Mouse (Mus musculus): ENCODE results near the gene Rhcg. TPM values are rescaled to one million over a fixed set of nuclear protein-coding genes. Genes with fewer than 3 reads are reported as not detected.

The Rhcg gene
- polyA plus RNA-seq, 1 experiment from 2014 or later: 6.2 TPM

DNA sequence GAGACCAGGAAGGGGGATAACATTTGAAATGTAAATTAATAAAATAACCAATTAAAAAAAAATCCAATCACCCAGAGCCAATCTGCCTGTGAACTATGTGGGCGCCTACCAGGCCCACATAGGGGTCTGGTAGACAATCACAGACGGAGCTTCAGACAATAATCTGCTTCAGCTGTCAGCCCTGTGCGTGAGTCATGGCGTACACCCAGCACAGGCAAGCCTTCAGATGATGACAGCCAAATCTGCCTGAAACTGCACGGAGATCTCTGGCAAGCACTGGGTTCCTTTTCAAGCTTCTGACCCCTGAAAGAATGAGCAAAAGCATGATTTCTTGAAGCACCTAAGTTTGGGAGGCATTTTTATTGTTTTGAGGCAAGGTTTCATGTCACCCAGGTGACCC is 8.7 kb upstream of the Rhcg start:
- Histone ChIP-seq H3K36me3 (ENCODE audit: poor library complexity, severe bottlenecking) (no peaks in the 10 kb centered on the region), H3K4me3 (no peak overlapping the region), H3K9me3 (replicated peaks) (no peaks in the 10 kb centered on the region), H3K27me3 (no peaks in the 10 kb centered on the region), H3K9ac (no peak overlapping the region), H3K4me1 (no peaks in the 10 kb centered on the region), H3K4me2 (no peak overlapping the region), H3K27ac (no peak overlapping the region)
- ATAC-seq: no peak
- 79% methylated on average over 5 of the region's 5 CpGs for WGBS

GRCm38 (mm10) chr7:79623086-79623485 is 5.6 kb upstream of the Rhcg start:
- Histone ChIP-seq H3K4me3 (no peak overlapping the region), H3K27me3 (peaks cover 8% of the 10 kb centered on the region), H3K9ac (no peak overlapping the region), H3K4me2 (no peak overlapping the region), H3K9me3 (replicated peaks) (no peaks in the 10 kb centered on the region), H3K27ac (no peak overlapping the region), H3K36me3 (ENCODE audit: poor library complexity, severe bottlenecking) (no peaks in the 10 kb centered on the region), H3K4me1 (no peaks in the 10 kb centered on the region)
- 81% methylated on average over 8 of the region's 8 CpGs for WGBS
- ATAC-seq: no peak

DNA sequence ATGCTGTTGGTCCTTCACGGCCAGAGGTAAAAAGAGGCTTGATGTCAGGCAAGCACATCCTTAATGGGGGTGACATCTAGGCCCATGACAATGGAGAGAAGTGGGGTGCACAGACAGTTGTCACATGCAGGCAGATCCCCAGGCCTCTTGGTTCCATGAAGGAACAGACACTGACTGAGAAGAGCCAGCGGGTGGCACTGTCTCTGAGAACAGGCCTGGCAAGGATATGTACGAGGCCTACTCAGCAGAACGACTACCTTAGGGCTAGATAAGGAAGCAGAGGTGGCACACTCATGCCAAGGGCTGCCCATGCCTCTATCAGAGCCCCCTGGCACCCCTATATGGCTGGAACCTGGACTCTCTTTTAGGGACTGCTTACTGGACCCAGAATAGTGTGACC is 2.0 kb upstream of the Rhcg start:
- H3K4me3 ChIP-seq: no peak overlapping the region
- no peaks in the 10 kb centered on the region for H3K9me3 ChIP-seq (replicated peaks)
- no peak overlapping the region for H3K4me2 ChIP-seq
- WGBS: 69% methylated on average over 4 of the region's 4 CpGs
- peaks cover 39% of the 10 kb centered on the region for H3K27me3 ChIP-seq
- no peak overlapping the region for H3K27ac ChIP-seq
- no peaks in the 10 kb centered on the region for H3K36me3 ChIP-seq (ENCODE audit: poor library complexity, severe bottlenecking)
- peaks cover 7% of the 10 kb centered on the region for H3K4me1 ChIP-seq
- no peak overlapping the region for H3K9ac ChIP-seq
- ATAC-seq: no peak

DNA sequence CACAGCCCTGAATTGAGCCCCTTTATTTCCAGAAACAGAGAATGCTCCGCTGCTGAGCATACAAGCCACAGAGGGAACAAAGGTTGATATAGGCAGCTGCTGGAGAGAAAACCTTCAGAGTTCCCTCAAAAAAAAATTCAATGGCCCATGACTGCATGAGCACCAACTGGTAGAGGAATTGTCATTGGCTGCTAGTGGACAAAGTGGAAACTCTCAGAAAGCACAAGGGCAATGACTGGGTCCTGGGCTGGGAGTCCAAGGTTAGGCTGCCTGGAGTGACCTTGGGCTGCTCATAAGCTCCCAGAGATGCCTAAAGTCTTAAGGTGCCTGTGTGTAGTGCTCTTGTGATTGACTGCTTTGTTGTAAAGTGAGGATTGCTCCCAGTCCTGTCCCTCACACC is 1.5 kb downstream of the Rhcg start:
- Histone ChIP-seq H3K9me3 (replicated peaks) (no peaks in the 10 kb centered on the region), H3K4me1 (peaks cover 23% of the 10 kb centered on the region), H3K27ac (no peak overlapping the region), H3K4me3 (no peak overlapping the region), H3K36me3 (ENCODE audit: poor library complexity, severe bottlenecking) (no peaks in the 10 kb centered on the region), H3K27me3 (peaks cover 42% of the 10 kb centered on the region), H3K9ac (no peak overlapping the region), H3K4me2 (no peak overlapping the region)
- 26% methylated on average over 1 of the region's 1 CpGs for WGBS
- ATAC-seq: no peak

- H3K4me1 ChIP-seq: peaks cover 23% of the 10 kb centered on the region
- H3K9ac ChIP-seq: no peak overlapping the region
- peaks cover 42% of the 10 kb centered on the region for H3K27me3 ChIP-seq
- no peaks in the 10 kb centered on the region for H3K9me3 ChIP-seq (replicated peaks)
- no peak overlapping the region for H3K4me2 ChIP-seq
- H3K27ac ChIP-seq: no peak overlapping the region
- no peak overlapping the region for H3K4me3 ChIP-seq
- WGBS: 76% methylated on average over 4 of the region's 4 CpGs
- no peak for ATAC-seq
- H3K36me3 ChIP-seq (ENCODE audit: poor library complexity, severe bottlenecking): no peaks in the 10 kb centered on the region
These were observed 2.4 kb downstream of the Rhcg start for GRCm38 (mm10) chr7:79615008-79615407.

DNA sequence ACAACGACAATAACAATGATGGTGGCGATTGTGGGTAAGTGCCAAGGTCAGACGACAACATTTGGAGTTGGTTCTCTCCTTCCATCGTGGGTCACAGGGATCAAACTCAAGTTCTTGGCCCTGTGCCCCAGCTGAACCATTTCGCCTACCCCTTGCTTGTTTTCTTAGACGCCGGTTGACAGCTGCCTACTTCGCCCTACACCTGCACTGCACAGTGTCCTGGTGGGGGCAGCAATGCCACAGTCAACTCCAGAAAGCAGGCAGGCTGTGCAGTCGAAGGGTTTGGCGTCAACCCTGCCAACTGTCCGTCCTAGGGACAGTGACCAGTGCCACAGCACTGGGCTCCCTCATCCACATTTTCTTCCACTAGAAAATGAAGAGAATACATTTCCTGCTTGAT is 4.1 kb downstream of the Rhcg start:
- H3K36me3 ChIP-seq (ENCODE audit: poor library complexity, severe bottlenecking): no peaks in the 10 kb centered on the region
- ATAC-seq: no peak
- WGBS: 63% methylated on average over 11 of the region's 11 CpGs

DNA sequence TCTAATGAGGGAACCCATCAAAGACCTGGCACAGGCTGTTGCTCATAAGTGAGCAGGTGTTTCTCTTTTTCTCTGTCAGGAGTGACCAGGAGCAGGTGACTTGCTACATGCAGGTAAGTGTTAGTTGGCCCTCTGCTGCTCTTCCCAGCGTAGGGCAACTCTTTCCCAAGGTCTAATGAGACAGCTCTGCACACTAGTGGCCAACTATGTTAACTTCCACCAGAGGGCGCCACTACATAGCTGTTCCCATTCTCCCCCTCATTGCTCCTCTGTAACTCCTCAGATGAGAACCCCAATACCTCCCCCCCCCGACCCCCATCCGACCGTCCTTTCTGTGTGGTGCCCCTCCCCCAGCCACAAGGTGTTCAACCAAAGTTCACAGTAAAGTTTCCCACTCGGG is 4.7 kb downstream of the Rhcg start:
- H3K4me3 ChIP-seq: no peak overlapping the region
- H3K27ac ChIP-seq: no peak overlapping the region
- no peaks in the 10 kb centered on the region for H3K36me3 ChIP-seq (ENCODE audit: poor library complexity, severe bottlenecking)
- H3K4me2 ChIP-seq: no peak overlapping the region
- peaks cover 24% of the 10 kb centered on the region for H3K4me1 ChIP-seq
- H3K9ac ChIP-seq: no peak overlapping the region
- WGBS: 16% methylated on average over 6 of the region's 6 CpGs
- H3K9me3 ChIP-seq (replicated peaks): no peaks in the 10 kb centered on the region
- H3K27me3 ChIP-seq: peaks cover 36% of the 10 kb centered on the region
- ATAC-seq: peak; percentile 52

More for the DNA sequence above, 4.1 kb downstream of the Rhcg start:
- H3K4me3 ChIP-seq: no peak overlapping the region
- H3K9ac ChIP-seq: no peak overlapping the region
- no peaks in the 10 kb centered on the region for H3K9me3 ChIP-seq (replicated peaks)
- H3K4me1 ChIP-seq: peaks cover 23% of the 10 kb centered on the region
- H3K27ac ChIP-seq: no peak overlapping the region
- H3K4me2 ChIP-seq: no peak overlapping the region
- peaks cover 37% of the 10 kb centered on the region for H3K27me3 ChIP-seq

- Histone ChIP-seq H3K4me1 (peaks cover 26% of the 10 kb centered on the region), H3K9me3 (replicated peaks) (no peaks in the 10 kb centered on the region), H3K36me3 (ENCODE audit: poor library complexity, severe bottlenecking) (no peaks in the 10 kb centered on the region), H3K27ac (no peak overlapping the region), H3K27me3 (peaks cover 28% of the 10 kb centered on the region), H3K9ac (no peak overlapping the region), H3K4me2 (no peak overlapping the region), H3K4me3 (no peak overlapping the region)
- 66% methylated on average over 9 of the region's 9 CpGs for WGBS
- no peak for ATAC-seq
These were observed 5.6 kb downstream of the Rhcg start for GRCm38 (mm10) chr7:79611901-79612300.

- no peaks in the 10 kb centered on the region for H3K9me3 ChIP-seq (replicated peaks)
- H3K36me3 ChIP-seq (ENCODE audit: poor library complexity, severe bottlenecking): no peaks in the 10 kb centered on the region
- WGBS: under 1% methylated on average over 25 of the region's 25 CpGs
- peak overlapping the region; percentile 65 for H3K4me2 ChIP-seq
- peaks cover 5% of the 10 kb centered on the region; the same call in 1 of the 2 replicates for H3K27me3 ChIP-seq
- peak overlapping the region; percentile 53 for H3K9ac ChIP-seq
- peak; percentile 86 for ATAC-seq
- H3K4me1 ChIP-seq: peaks cover 22% of the 10 kb centered on the region
- H3K4me3 ChIP-seq: peak overlapping the region; percentile 35
- no peak overlapping the region for H3K27ac ChIP-seq
These were observed 10.1 kb downstream of the Rhcg start for GRCm38 (mm10) chr7:79607263-79607921.

- H3K4me2 ChIP-seq: peak overlapping the region; percentile 65
- H3K9ac ChIP-seq: no peak overlapping the region
- peaks cover 5% of the 10 kb centered on the region; the same call in 1 of the 2 replicates for H3K27me3 ChIP-seq
- peaks cover 16% of the 10 kb centered on the region; the same call in 1 of the 2 replicates for H3K4me1 ChIP-seq
- no peak overlapping the region for H3K27ac ChIP-seq
- WGBS: 27% methylated on average over 3 of the region's 3 CpGs
- no peaks in the 10 kb centered on the region for H3K36me3 ChIP-seq (ENCODE audit: poor library complexity, severe bottlenecking)
- peak; percentile 23; the same call in 1 of the 2 replicates for ATAC-seq
- peak overlapping the region; percentile 35; the same call in 1 of the 2 replicates for H3K4me3 ChIP-seq
- H3K9me3 ChIP-seq (replicated peaks): no peaks in the 10 kb centered on the region
These were observed 10.7 kb downstream of the Rhcg start for GRCm38 (mm10) chr7:79606766-79607165.

GRCm38 (mm10) chr7:79602006-79602405 is 15.5 kb downstream of the Rhcg start:
- H3K27me3 ChIP-seq: no peaks in the 10 kb centered on the region
- H3K4me3 ChIP-seq: no peak overlapping the region
- H3K9me3 ChIP-seq (replicated peaks): no peaks in the 10 kb centered on the region
- ATAC-seq: no peak
- no peak overlapping the region for H3K27ac ChIP-seq
- peaks cover 17% of the 10 kb centered on the region for H3K4me1 ChIP-seq
- no peaks in the 10 kb centered on the region for H3K36me3 ChIP-seq (ENCODE audit: poor library complexity, severe bottlenecking)
- no peak overlapping the region for H3K4me2 ChIP-seq
- H3K9ac ChIP-seq: no peak overlapping the region
- 73% methylated on average over 8 of the region's 8 CpGs for WGBS

- no peak overlapping the region for H3K4me2 ChIP-seq
- no peaks in the 10 kb centered on the region for H3K27me3 ChIP-seq
- H3K36me3 ChIP-seq (ENCODE audit: poor library complexity, severe bottlenecking): no peaks in the 10 kb centered on the region
- no peak overlapping the region for H3K27ac ChIP-seq
- H3K9ac ChIP-seq: no peak overlapping the region
- no peaks in the 10 kb centered on the region for H3K9me3 ChIP-seq (replicated peaks)
- ATAC-seq: no peak
- H3K4me1 ChIP-seq: peaks cover 16% of the 10 kb centered on the region
- 84% methylated on average over 10 of the region's 10 CpGs for WGBS
- no peak overlapping the region for H3K4me3 ChIP-seq
These were observed 17.3 kb downstream of the Rhcg start for GRCm38 (mm10) chr7:79600122-79600521.

- peak overlapping the region; percentile 65 for H3K4me2 ChIP-seq
- 0 out of 2 replicates have a peak, but pooled peaks cover 3% of the 10 kb centered on the region for H3K27me3 ChIP-seq
- 11% methylated on average over 7 of the region's 7 CpGs for WGBS
- peak; percentile 14 for ATAC-seq
- no peak overlapping the region for H3K4me3 ChIP-seq
- peak overlapping the region; percentile 38; the same call in 1 of the 2 replicates for H3K9ac ChIP-seq
- peak overlapping the region; percentile 97 for H3K27ac ChIP-seq
- peaks cover 61% of the 10 kb centered on the region for H3K4me1 ChIP-seq
- H3K9me3 ChIP-seq (replicated peaks): no peaks in the 10 kb centered on the region
- H3K36me3 ChIP-seq (ENCODE audit: poor library complexity, severe bottlenecking): no peaks in the 10 kb centered on the region
These were observed 22.6 kb downstream of the Rhcg start for GRCm38 (mm10) chr7:79594854-79595253.
